Mouse (Mus musculus): ENCODE data around the gene Mpzl2.

DNA sequence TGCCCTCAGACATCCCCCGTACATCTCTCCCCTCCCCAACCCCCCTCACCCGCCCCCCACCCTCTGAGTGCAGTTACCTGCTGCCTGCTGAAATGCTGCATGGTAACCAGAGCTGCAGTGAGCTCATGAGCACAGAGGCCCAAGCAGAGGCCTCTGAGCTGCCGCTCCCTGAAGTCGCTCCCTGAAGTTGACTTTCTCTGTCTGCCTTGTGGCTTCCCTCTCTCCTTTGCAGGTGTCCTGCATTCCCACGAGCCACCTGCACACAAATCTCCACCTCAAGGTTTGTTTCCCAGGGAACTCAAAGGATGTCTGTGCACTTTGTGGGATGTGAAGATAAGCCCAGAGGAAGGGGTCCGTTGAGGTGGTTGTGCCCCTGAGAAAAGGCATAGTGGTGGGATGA, 28.3 kb upstream of the Mpzl2 start:
- TF ChIP-seq ZNF384 (IDR thresholded peaks at IDR 0.05; ENCODE audit: low read depth, low read length) (no peak), MAFK (IDR thresholded peaks at IDR 0.05; ENCODE audit: insufficient read depth, low read depth, low read length) (no peak), HCFC1 (IDR thresholded peaks at IDR 0.05; ENCODE audit: borderline replicate concordance, insufficient read depth, low read length) (no peak)

Measured in ES-E14 (cell line).